Mouse (Mus musculus): ENCODE results near the gene Tbkbp1.

- TF ChIP-seq CTCF (IDR thresholded peaks at IDR 0.05; ENCODE audit: insufficient read depth, low read length): no peak
- TF ChIP-seq POLR2A (IDR thresholded peaks at IDR 0.05; ENCODE audit: borderline replicate concordance, extremely low read depth, low read depth, low read length): no peak
Measured at GRCm38 (mm10) chr11:97181061-97181460, 29.8 kb upstream of the Tbkbp1 start.
